Mouse (Mus musculus) neural tube, embryonic 13.5 days (tissue): ENCODE measurements around the gene Olfr883. TPM values are rescaled to one million over a fixed set of nuclear protein-coding genes. Genes with fewer than 3 reads are reported as not detected.

Source experiments
- ATAC-seq: fragments of 200-750 bp; cut with Nextera tagmentation; 2 replicates; pipeline ENCODE4 v1.8.0; 2017; ENCODE audit warnings: low read depth, mild to moderate bottlenecking, moderate TSS enrichment, moderate library complexity
- H3K27ac ChIP-seq: fragments of 300-500 bp; sonication (generic); replicated peaks from 2 replicates; pipeline ENCODE4 v1.5.1; 2015; ENCODE audit warnings: moderate library complexity, mild to moderate bottlenecking, inconsistent platforms
- H3K27me3 ChIP-seq: fragments of 300-500 bp; sonication (generic); 2 replicates; pipeline ENCODE4 v1.6.1; 2015; ENCODE audit warnings: mild to moderate bottlenecking, inconsistent platforms
- H3K36me3 ChIP-seq: fragments of 300-500 bp; sonication (generic); 2 replicates; pipeline ENCODE4 v1.6.1; 2015; ENCODE audit warnings: mild to moderate bottlenecking, inconsistent platforms
- H3K4me1 ChIP-seq: fragments of 300-500 bp; sonication (generic); replicated peaks from 2 replicates; pipeline ENCODE4 v1.6.1; 2015; ENCODE audit warnings: inconsistent platforms
- H3K4me2 ChIP-seq: fragments of 300-500 bp; sonication (generic); 2 replicates; pipeline ENCODE4 v1.6.1; 2015; ENCODE audit warnings: inconsistent platforms, mild to moderate bottlenecking, moderate library complexity
- H3K4me3 ChIP-seq: fragments of 300-500 bp; sonication (generic); 2 replicates; pipeline ENCODE4 v1.5.1; 2015; ENCODE audit warnings: mild to moderate bottlenecking, inconsistent platforms
- H3K9ac ChIP-seq: fragments of 300-500 bp; sonication (generic); 2 replicates; pipeline ENCODE4 v1.6.1; 2015; ENCODE audit warnings: moderate library complexity, mild to moderate bottlenecking, inconsistent platforms
- H3K9me3 ChIP-seq: fragments of 300-500 bp; sonication (generic); 2 replicates; pipeline ENCODE4 v1.6.1; 2016; ENCODE audit warnings: inconsistent platforms
- WGBS: fragments of 180-500 bp; shearing (Covaris S2); methylation state at CpG from one replicate; pipeline ENCODE4 v1.1.7; 2015; 5-methylcytosine and 5-hydroxymethylcytosine counted together
- polyA plus RNA-seq: library from polyadenylated mRNA; unstranded; fragments of >200 nt; fragmentation: Nextera tagmentation; extraction: Ambion mirVana; gene quantifications from 2 replicates; pipeline ENCODE4 v1.2.1, GENCODE M21; 2015

Olfr883 gene
- polyA plus RNA-seq, result not detected in 2 replicates

DNA sequence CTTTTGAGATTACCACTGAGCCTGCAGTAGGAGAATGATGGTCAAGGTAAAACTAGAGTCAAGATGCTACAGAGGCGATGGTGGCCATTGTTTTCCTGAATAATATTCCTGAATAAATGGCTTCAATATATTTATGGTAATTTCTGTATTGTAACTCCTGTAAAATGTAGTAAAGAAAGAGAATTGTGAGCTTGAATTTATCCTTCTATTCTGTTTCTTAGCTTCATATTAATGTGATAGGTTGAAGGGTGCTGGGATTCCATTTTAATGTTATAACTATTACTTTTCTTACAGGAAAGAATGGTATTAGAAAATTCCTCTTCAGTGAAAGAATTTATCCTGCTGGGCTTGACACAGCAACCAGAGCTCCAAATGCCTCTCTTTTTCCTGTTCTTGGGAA is at the start of gene Olfr883:
TSS of gene Olfr883 (plus strand) at position 301 of the 400 bp plus-strand sequence.
- H3K27ac ChIP-seq, result no peak within 1 kb of the TSS
- 88% methylated on average over 1 of the region's 1 CpGs for WGBS
- no peak within 1 kb of the TSS for H3K4me2 ChIP-seq
- H3K4me3 ChIP-seq, result no peak within 1 kb of the TSS
- no peaks in the 10 kb centered on the region for H3K27me3 ChIP-seq
- no peaks in the 10 kb centered on the region for H3K36me3 ChIP-seq
- H3K9ac ChIP-seq, result no peak within 1 kb of the TSS
- no peaks in the 10 kb centered on the region for H3K9me3 ChIP-seq
- ATAC-seq, result no peak
- H3K4me1 ChIP-seq, result no peaks in the 10 kb centered on the region

DNA sequence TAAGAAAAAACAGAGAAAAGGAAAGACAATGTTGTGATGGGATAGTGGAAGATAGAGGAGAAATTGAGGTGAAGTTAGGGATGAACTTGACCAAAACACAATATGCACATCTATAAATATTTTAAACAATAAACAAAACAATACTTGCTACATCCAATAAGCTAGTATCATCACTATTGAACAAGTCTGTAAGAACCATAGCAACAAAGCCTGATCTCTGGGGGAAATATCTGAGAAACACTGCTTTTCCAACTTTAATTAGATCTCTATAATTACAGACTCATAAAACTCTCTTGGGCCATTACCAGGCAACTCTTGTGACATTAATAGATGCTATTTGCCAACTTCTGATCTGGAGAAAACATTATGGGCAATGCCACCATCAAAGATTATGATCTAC is 34.1 kb upstream of the Olfr883 start, which contains the start of gene Olfr881:
TSS of gene Olfr881 (plus strand) at position 301 of the 400 bp plus-strand sequence.
- no peak within 1 kb of the TSS for H3K9ac ChIP-seq
- H3K36me3 ChIP-seq, result no peaks in the 10 kb centered on the region
- no peaks in the 10 kb centered on the region for H3K9me3 ChIP-seq
- H3K27me3 ChIP-seq, result no peaks in the 10 kb centered on the region
- H3K27ac ChIP-seq, result no peak within 1 kb of the TSS
- no peak within 1 kb of the TSS for H3K4me2 ChIP-seq
- no peak for ATAC-seq
- no peak within 1 kb of the TSS for H3K4me3 ChIP-seq
- no peaks in the 10 kb centered on the region for H3K4me1 ChIP-seq

DNA sequence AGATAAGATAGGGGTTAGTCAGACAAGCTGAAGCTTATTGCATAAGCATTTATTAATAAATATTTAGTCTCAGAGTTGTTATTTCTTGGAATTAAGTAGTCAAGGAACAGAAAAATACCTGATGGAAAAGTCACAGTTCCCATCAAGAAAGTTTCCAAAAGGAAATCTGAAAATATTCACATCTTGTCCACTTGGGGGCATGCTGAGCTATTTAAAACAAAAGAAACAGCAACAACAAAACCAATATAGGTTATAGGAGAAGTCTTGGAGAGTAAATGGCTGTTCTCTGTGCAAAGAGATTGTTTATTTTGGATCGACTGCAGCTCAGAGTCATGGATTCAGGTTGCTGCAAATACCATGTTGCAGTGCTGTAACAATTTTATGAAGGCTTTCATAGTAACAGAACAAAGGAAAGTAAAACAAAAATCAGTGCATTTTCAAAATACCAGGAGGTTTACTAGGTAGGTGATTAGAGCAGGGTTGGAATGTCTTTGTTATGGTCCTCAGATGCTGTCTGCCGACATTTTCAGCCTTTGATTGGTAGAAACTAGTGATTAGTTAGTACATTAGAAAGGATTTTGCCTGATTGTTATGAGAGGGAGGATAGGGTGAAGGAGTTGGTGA is 26.9 kb upstream of the Olfr883 start:
- H3K27ac ChIP-seq, result no peak overlapping the region
- 63% methylated on average over 2 of the region's 2 CpGs for WGBS
- no peaks in the 10 kb centered on the region for H3K27me3 ChIP-seq
- no peak for ATAC-seq
- H3K36me3 ChIP-seq, result no peaks in the 10 kb centered on the region
- H3K9ac ChIP-seq, result no peak overlapping the region
- H3K4me3 ChIP-seq, result no peak overlapping the region
- H3K9me3 ChIP-seq, result no peaks in the 10 kb centered on the region
- no peak overlapping the region for H3K4me2 ChIP-seq
- no peaks in the 10 kb centered on the region for H3K4me1 ChIP-seq

- Histone ChIP-seq H3K9ac (no peak overlapping the region), H3K27ac (no peak overlapping the region), H3K27me3 (no peaks in the 10 kb centered on the region), H3K9me3 (no peaks in the 10 kb centered on the region), H3K4me3 (no peak overlapping the region), H3K4me2 (no peak overlapping the region), H3K36me3 (no peaks in the 10 kb centered on the region), H3K4me1 (no peaks in the 10 kb centered on the region)
- 67% methylated on average over 1 of the region's 1 CpGs for WGBS
- ATAC-seq, result no peak
Measured at GRCm38 (mm10) chr9:38000021-38000420, 25.6 kb upstream of the Olfr883 start.

GRCm38 (mm10) chr9:38046255-38046654 is 20.6 kb downstream of the Olfr883 start, which contains the start of gene Olfr884:
Olfr884 (plus strand) TSS chr9:38046555.
- H3K9ac ChIP-seq, result no peak within 1 kb of the TSS
- H3K4me1 ChIP-seq, result no peaks in the 10 kb centered on the region
- no peak within 1 kb of the TSS for H3K4me2 ChIP-seq
- H3K27ac ChIP-seq, result no peak within 1 kb of the TSS
- H3K36me3 ChIP-seq, result no peaks in the 10 kb centered on the region
- no peaks in the 10 kb centered on the region for H3K9me3 ChIP-seq
- WGBS, result 79% methylated on average over 1 of the region's 1 CpGs
- ATAC-seq, result no peak
- no peak within 1 kb of the TSS for H3K4me3 ChIP-seq
- H3K27me3 ChIP-seq, result no peaks in the 10 kb centered on the region

DNA sequence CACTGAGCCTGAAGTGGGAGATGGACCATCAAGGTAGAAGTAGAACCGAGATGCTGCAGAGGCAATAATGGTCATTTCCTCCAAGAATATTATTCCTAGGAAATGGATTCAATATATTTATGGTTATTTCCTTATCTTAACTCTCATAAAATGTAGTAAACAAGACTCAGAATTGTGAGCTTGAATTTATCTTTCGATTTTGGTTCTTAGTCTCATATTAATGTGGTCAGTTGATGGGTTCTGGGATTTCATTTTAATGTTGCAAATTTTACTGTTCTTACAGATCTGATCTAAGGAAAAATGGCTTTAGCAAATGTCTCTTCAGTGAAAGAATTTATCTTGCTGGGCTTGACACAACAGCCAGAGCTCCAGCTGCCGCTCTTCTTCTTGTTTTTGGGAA is 35.4 kb downstream of the Olfr883 start, which contains the start of gene Olfr885:
TSS of gene Olfr885 (plus strand) at position 301 of the 400 bp plus-strand sequence.
- no peak within 1 kb of the TSS for H3K9ac ChIP-seq
- H3K4me2 ChIP-seq, result no peak within 1 kb of the TSS
- no peaks in the 10 kb centered on the region for H3K36me3 ChIP-seq
- H3K27me3 ChIP-seq, result no peaks in the 10 kb centered on the region
- no peak within 1 kb of the TSS for H3K4me3 ChIP-seq
- no peak for ATAC-seq
- H3K27ac ChIP-seq, result no peak within 1 kb of the TSS
- WGBS, result 90% methylated on average over 3 of the region's 3 CpGs
- no peaks in the 10 kb centered on the region for H3K4me1 ChIP-seq
- H3K9me3 ChIP-seq, result no peaks in the 10 kb centered on the region

Other genes with a start within 250 kb of the Olfr883 start
- not detected in 2 replicates for gene Olfr876, start 222.8 kb upstream of the Olfr883 start, polyA plus RNA-seq
- not detected in 2 replicates for gene Olfr877, start 171.5 kb upstream of the Olfr883 start, polyA plus RNA-seq
- not detected in 2 replicates for gene Olfr145, start 129.1 kb upstream of the Olfr883 start, polyA plus RNA-seq
- gene Olfr878, start 108.0 kb upstream of the Olfr883 start, polyA plus RNA-seq, result not detected in 2 replicates
- not detected in 2 replicates for gene Olfr881, start 34.0 kb upstream of the Olfr883 start, polyA plus RNA-seq
- gene Olfr884, start 20.7 kb downstream of the Olfr883 start, polyA plus RNA-seq, result not detected in 2 replicates
- gene Olfr885, start 35.5 kb downstream of the Olfr883 start, polyA plus RNA-seq, result not detected in 2 replicates
- not detected in 2 replicates for gene Olfr887, start 58.3 kb downstream of the Olfr883 start, polyA plus RNA-seq
- gene Olfr888, start 82.3 kb downstream of the Olfr883 start, polyA plus RNA-seq, result not detected in 2 replicates
- 0.07 TPM in 2 replicates for gene Olfr889, start 89.4 kb downstream of the Olfr883 start, polyA plus RNA-seq
- gene Olfr890, start 116.7 kb downstream of the Olfr883 start, polyA plus RNA-seq, result not detected in 2 replicates
- gene Olfr891, start 155.0 kb downstream of the Olfr883 start, polyA plus RNA-seq, result not detected in 2 replicates
- not detected in 2 replicates for gene Olfr893, start 182.6 kb downstream of the Olfr883 start, polyA plus RNA-seq
- gene Olfr894, start 192.2 kb downstream of the Olfr883 start, polyA plus RNA-seq, result not detected in 2 replicates
- not detected in 2 replicates for gene Olfr143, start 227.0 kb downstream of the Olfr883 start, polyA plus RNA-seq
- gene Olfr895, start 242.0 kb downstream of the Olfr883 start, polyA plus RNA-seq, result not detected in 2 replicates